In genomic region chr10:60080982-60081825, GRCm38 (mm10) we compare ENCODE assay signal across 8 mouse cellular contexts. TPM values are rescaled to one million over a fixed set of nuclear protein-coding genes. Genes with fewer than 3 reads are reported as not detected.
DNase-seq lines count a peak whose midpoint lies in the region; TF ChIP-seq lines count a peak whose summit lies in the region.

No protein-coding gene starts in this region.

- TF ChIP-seq POLR2A in olfactory bulb, adult 2 months (IDR thresholded peaks at IDR 0.05; ENCODE audit: insufficient read depth, low read depth, low read length), result no peak

- no peak overlapping the region for H3K4me3 ChIP-seq in embryonic facial prominence, embryonic 10.5 days
- no peak overlapping the region for H3K4me3 ChIP-seq in olfactory bulb, adult 2 months (ENCODE audit: insufficient read depth, low read depth, low read length)

- H3K4me1 ChIP-seq in embryonic facial prominence, embryonic 10.5 days, result peaks cover 22% of the 10 kb centered on the region
- H3K4me1 ChIP-seq in olfactory bulb, adult 2 months (ENCODE audit: control insufficient read depth, insufficient read depth, low read length), result peaks cover 25% of the 10 kb centered on the region

- TF ChIP-seq CTCF in olfactory bulb, adult 2 months (IDR thresholded peaks at IDR 0.05; ENCODE audit: insufficient read depth, low read depth, low read length), result no peak; the same call in 1 of the 2 replicates

- 75% methylated on average over 21 of the region's 21 CpGs for WGBS in embryonic facial prominence, embryonic 10.5 days
- WGBS in olfactory bulb, adult 2 months, result 57% methylated on average over 21 of the region's 21 CpGs

- H3K36me3 ChIP-seq in embryonic facial prominence, embryonic 10.5 days (replicated peaks), result no peaks in the 10 kb centered on the region

- no peaks in the 10 kb centered on the region for H3K9me3 ChIP-seq in embryonic facial prominence, embryonic 10.5 days

- intact Hi-C loops in heart, postnatal 10 days (cut with DNase I), result no loop called here

- DNase-seq in ovary, postnatal 36 days (ENCODE audit: low spot score), result peak; percentile 42
- no peak for DNase-seq in ovary, postnatal 10 days (ENCODE audit: low spot score)
- no peak for DNase-seq in embryonic facial prominence, embryonic 10.5 days (ENCODE audit: low spot score)
- peak; percentile 48 for DNase-seq in heart, postnatal 10 days
- peak; percentile 71 to 76 for DNase-seq in kidney, postnatal 36 days
- no peak for DNase-seq in adipocyte (ENCODE audit: low spot score)
- DNase-seq in layer of hippocampus, adult 18-20 months (ENCODE audit: low spot score in 2 of 2), result no peak

- H3K27me3 ChIP-seq in embryonic facial prominence, embryonic 10.5 days (replicated peaks; ENCODE audit: low read depth, poor library complexity, severe bottlenecking), result no peaks in the 10 kb centered on the region

- 0 out of 2 replicates have a peak overlapping the region, but pooled peaks have one; percentile 37 for H3K27ac ChIP-seq in embryonic facial prominence, embryonic 10.5 days (replicated peaks)
- peak overlapping the region; percentile 16 for H3K27ac ChIP-seq in olfactory bulb, adult 2 months (ENCODE audit: insufficient read depth, low read depth, low read length)

RNA-seq across cellular contexts. Expression of gene Spock2, which starts 24.8 kb away (rescaled TPM):
- polyA plus RNA-seq in embryonic facial prominence, embryonic 10.5 days (2016; fragmentation: Nextera tagmentation; extraction: Ambion mirVana), result 8.6 and 8.9 TPM in 2 replicates
- total RNA-seq in heart, postnatal 10 days (2021), result 10 to 100 TPM in 1 of 2 experiments, 1 to 10 TPM in 1; 8.8 to 11.0 TPM
- polyA plus RNA-seq in olfactory bulb, adult 2 months (2012; ENCODE audit: insufficient read depth, insufficient read length, low replicate concordance, missing spikeins), result 129 and 224 TPM in 2 replicates
- total RNA-seq in layer of hippocampus, adult 18-20 months (2021), result 100 to 1,000 TPM; 480 to 496 TPM

Comparison
In these comparisons a context has a peak if more than half of its experiments do, and no peak if none do; other contexts are left out.
1. DNase-seq: peak in ovary, postnatal 36 days (single experiment), heart, postnatal 10 days (2 of 2) and kidney, postnatal 36 days (2 of 2); none in ovary, postnatal 10 days (single experiment), embryonic facial prominence, embryonic 10.5 days (single experiment), adipocyte (single experiment) and layer of hippocampus, adult 18-20 months (0 of 2).
2. RNA of gene Spock2, which starts 24.8 kb away (total RNA-seq): 480 to 496 TPM in layer of hippocampus, adult 18-20 months; 8.8 to 11.0 TPM in heart, postnatal 10 days; every median in the first group is over 10 times any median in the second.